Mouse (Mus musculus) thymus, adult 2 months (tissue): Measurements from ENCODE around the gene Tspan4.

Source experiments
- CTCF ChIP-seq: fragments of 200-500 bp; IDR thresholded peaks from 2 replicates; pipeline ENCODE4 v1.5.1; 2012; ENCODE audit warnings: mild to moderate bottlenecking, control low read depth, low read length, moderate library complexity, borderline replicate concordance; ENCODE audit not compliant: control insufficient read depth, poor library complexity, insufficient read depth; ENCODE audit errors: extremely low read depth
- POLR2A ChIP-seq: fragments of 200-500 bp; IDR thresholded peaks from 2 replicates; pipeline ENCODE4 v1.6.1; 2012; ENCODE audit warnings: mild to moderate bottlenecking, low read length, control low read depth, moderate library complexity; ENCODE audit not compliant: control insufficient read depth, poor library complexity, insufficient read depth; ENCODE audit errors: extremely low read depth

DNA sequence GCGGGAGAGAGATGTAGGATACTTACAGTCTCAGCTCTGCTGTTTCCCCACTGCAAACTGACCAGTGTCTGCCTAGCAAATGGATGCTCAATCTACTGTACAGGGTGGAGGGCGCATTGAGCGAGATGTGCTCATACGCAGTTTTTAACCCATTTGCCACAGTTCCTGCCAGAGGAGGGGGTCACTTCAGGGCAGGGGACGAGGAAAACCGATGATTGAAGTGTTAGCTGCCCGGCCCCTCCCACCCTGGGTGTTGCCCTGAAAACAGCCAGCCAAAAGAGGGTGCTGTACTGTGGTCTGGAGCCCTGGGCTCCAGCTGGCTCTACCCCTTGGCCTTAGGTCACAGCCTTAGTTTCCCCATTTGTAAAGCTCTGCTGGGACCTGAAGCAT is 1.9 kb downstream of the Tspan4 start:
- TF ChIP-seq CTCF (no peak), POLR2A (no peak)
